Mouse (Mus musculus) liver, embryonic 11.5 days (tissue): ENCODE data around the gene Inha. TPM values are rescaled to one million over a fixed set of nuclear protein-coding genes. Genes with fewer than 3 reads are reported as not detected.

Experiments
- ATAC-seq: fragments of 200-750 bp; cut with Nextera tagmentation; replicated peaks from 2 replicates; pipeline ENCODE4 v1.8.0; 2017; ENCODE audit warnings: moderate number of reproducible peaks, mild to moderate bottlenecking, moderate TSS enrichment, moderate library complexity; ENCODE audit not compliant: low FRiP score
- DNase-seq: peaks from one replicate; pipeline ENCODE4 v3.0.0-alpha.2; 2017; ENCODE audit warnings: low spot score
- H3K27ac ChIP-seq: fragments of 300-500 bp; sonication (generic); 2 replicates; pipeline ENCODE4 v1.5.1; 2014; ENCODE audit warnings: mild to moderate bottlenecking, low read depth, low read length, control low read depth
- H3K27me3 ChIP-seq: fragments of 300-500 bp; sonication (generic); replicated peaks from 2 replicates; pipeline ENCODE4 v1.6.1; 2014; ENCODE audit warnings: low read length, mixed read lengths; ENCODE audit not compliant: control insufficient read depth, insufficient read depth
- H3K36me3 ChIP-seq: fragments of 300-500 bp; sonication (generic); 2 replicates; pipeline ENCODE4 v1.6.1; 2014; ENCODE audit warnings: mild to moderate bottlenecking, low read length, moderate library complexity, mixed read lengths; ENCODE audit not compliant: control insufficient read depth, insufficient read depth
- H3K4me1 ChIP-seq: fragments of 300-500 bp; sonication (generic); replicated peaks from 2 replicates; pipeline ENCODE4 v1.6.1; 2014; ENCODE audit warnings: low read length, mixed read lengths; ENCODE audit not compliant: control insufficient read depth, insufficient read depth
- H3K4me2 ChIP-seq: fragments of 300-500 bp; sonication (generic); 2 replicates; pipeline ENCODE4 v1.6.1; 2014; ENCODE audit warnings: mild to moderate bottlenecking, control low read depth, moderate library complexity
- H3K4me3 ChIP-seq: fragments of 300-500 bp; sonication (generic); 2 replicates; pipeline ENCODE4 v1.5.1; 2014; ENCODE audit warnings: low read depth, low read length, control low read depth
- H3K9ac ChIP-seq: fragments of 300-500 bp; sonication (generic); 2 replicates; pipeline ENCODE4 v1.6.1; 2014; ENCODE audit warnings: low read depth, low read length, control low read depth
- H3K9me3 ChIP-seq: fragments of 300-500 bp; sonication (generic); 2 replicates; pipeline ENCODE4 v1.6.1; 2016; ENCODE audit warnings: low read length, inconsistent platforms, mixed read lengths; ENCODE audit not compliant: control insufficient read depth
- WGBS: fragments of 180-500 bp; shearing (Covaris S2); extraction: QIAGEN DNeasy Blood & Tissue Kit; methylation state at CpG from one replicate; pipeline ENCODE4 v1.1.7; 2014; 5-methylcytosine and 5-hydroxymethylcytosine counted together
- polyA plus RNA-seq: library from polyadenylated mRNA; unstranded; fragments of >200 nt; fragmentation: Nextera tagmentation; extraction: Ambion mirVana; gene quantifications from 2 replicates; pipeline ENCODE4 v1.2.1, GENCODE M21; 2014

The Inha gene
- polyA plus RNA-seq, 1 experiment from 2014 or later: 1.4 TPM

GRCm38 (mm10) chr1:75499441-75499840 lies 7.4 kb upstream of the Inha start:
- no peak for DNase-seq
- Histone ChIP-seq H3K4me1 (peaks cover 2% of the 10 kb centered on the region; the same call in 1 of the 2 replicates), H3K4me2 (no peak overlapping the region), H3K27me3 (peaks cover 8% of the 10 kb centered on the region), H3K9ac (no peak overlapping the region), H3K27ac (no peak overlapping the region), H3K36me3 (peaks cover 10% of the 10 kb centered on the region; the same call in 1 of the 2 replicates), H3K9me3 (no peaks in the 10 kb centered on the region), H3K4me3 (no peak overlapping the region)
- no peak for ATAC-seq
- WGBS: 78% methylated on average over 7 of the region's 7 CpGs

- WGBS: 87% methylated on average over 9 of the region's 9 CpGs
- Histone ChIP-seq H3K27me3 (peaks cover 33% of the 10 kb centered on the region), H3K27ac (no peak overlapping the region), H3K36me3 (peaks cover 6% of the 10 kb centered on the region; the same call in 1 of the 2 replicates), H3K9ac (no peak overlapping the region), H3K4me1 (peaks cover 10% of the 10 kb centered on the region), H3K9me3 (no peaks in the 10 kb centered on the region), H3K4me2 (no peak overlapping the region), H3K4me3 (no peak overlapping the region)
- no peak for ATAC-seq
- DNase-seq: no peak
Measured at GRCm38 (mm10) chr1:75501905-75502304, 5.0 kb upstream of the Inha start.

GRCm38 (mm10) chr1:75502945-75503650 lies 3.8 kb upstream of the Inha start:
- Histone ChIP-seq H3K36me3 (peaks cover 6% of the 10 kb centered on the region; the same call in 1 of the 2 replicates), H3K27ac (no peak overlapping the region), H3K9ac (no peak overlapping the region), H3K4me2 (peak overlapping the region; percentile 68; the same call in 1 of the 2 replicates), H3K4me3 (no peak overlapping the region), H3K27me3 (peaks cover 44% of the 10 kb centered on the region), H3K9me3 (no peaks in the 10 kb centered on the region), H3K4me1 (peaks cover 15% of the 10 kb centered on the region)
- no peak for ATAC-seq
- DNase-seq: no peak
- 76% methylated on average over 24 of the region's 25 CpGs for WGBS

- WGBS: 61% methylated on average over 23 of the region's 23 CpGs
- H3K4me2 ChIP-seq: peak overlapping the region; percentile 68; the same call in 1 of the 2 replicates
Measured at GRCm38 (mm10) chr1:75503651-75503980, 3.3 kb upstream of the Inha start.

GRCm38 (mm10) chr1:75504256-75505045 lies 2.4 kb upstream of the Inha start:
- ATAC-seq (no peak), DNase-seq (no peak)
- H3K36me3 ChIP-seq: peaks cover 6% of the 10 kb centered on the region; the same call in 1 of the 2 replicates
- H3K27me3 ChIP-seq: peaks cover 52% of the 10 kb centered on the region
- no peak overlapping the region for H3K27ac ChIP-seq
- WGBS: 61% methylated on average over 9 of the region's 9 CpGs
- H3K9me3 ChIP-seq: no peaks in the 10 kb centered on the region
- H3K4me2 ChIP-seq: peak overlapping the region; percentile 68
- no peak overlapping the region for H3K9ac ChIP-seq
- H3K4me1 ChIP-seq: peaks cover 15% of the 10 kb centered on the region
- H3K4me3 ChIP-seq: peak overlapping the region; percentile 69

More at GRCm38 (mm10) chr1:75503651-75503980, 3.3 kb upstream of the Inha start:
- no peak overlapping the region for H3K4me3 ChIP-seq
- H3K36me3 ChIP-seq: peaks cover 6% of the 10 kb centered on the region; the same call in 1 of the 2 replicates
- no peaks in the 10 kb centered on the region for H3K9me3 ChIP-seq
- no peak overlapping the region for H3K9ac ChIP-seq
- peaks cover 46% of the 10 kb centered on the region for H3K27me3 ChIP-seq
- H3K27ac ChIP-seq: no peak overlapping the region
- no peak for DNase-seq
- ATAC-seq: no peak
- peaks cover 15% of the 10 kb centered on the region for H3K4me1 ChIP-seq

GRCm38 (mm10) chr1:75505159-75505955 lies 1.5 kb upstream of the Inha start:
- H3K9me3 ChIP-seq: no peaks in the 10 kb centered on the region
- ATAC-seq (0 out of 2 replicates have a peak, but pooled peaks have one; percentile 27), DNase-seq (peak; percentile 56)
- peaks cover 55% of the 10 kb centered on the region for H3K27me3 ChIP-seq
- WGBS: 1% methylated on average over 83 of the region's 84 CpGs
- peaks cover 15% of the 10 kb centered on the region for H3K4me1 ChIP-seq
- H3K36me3 ChIP-seq: peaks cover 6% of the 10 kb centered on the region; the same call in 1 of the 2 replicates
- peak overlapping the region; percentile 68 for H3K4me2 ChIP-seq
- H3K9ac ChIP-seq: peak overlapping the region; percentile 80
- H3K4me3 ChIP-seq: peak overlapping the region; percentile 69
- H3K27ac ChIP-seq: peak overlapping the region; percentile 92

GRCm38 (mm10) chr1:75505956-75506831 lies 683 bp upstream of the Inha start, which contains the start of gene Obsl1:
Gene Obsl1 (minus strand): TSS chr1:75506452.
- Histone ChIP-seq H3K27me3 (peaks cover 55% of the 10 kb centered on the region), H3K9ac (peak within 1 kb of the TSS; percentile 80), H3K9me3 (no peaks in the 10 kb centered on the region), H3K4me1 (peaks cover 21% of the 10 kb centered on the region), H3K27ac (peak within 1 kb of the TSS; percentile 92), H3K36me3 (peaks cover 5% of the 10 kb centered on the region; the same call in 1 of the 2 replicates), H3K4me2 (peak within 1 kb of the TSS; percentile 68), H3K4me3 (peak within 1 kb of the TSS; percentile 69)
- DNase-seq (peak; percentile 77), ATAC-seq (peak; percentile 75)
- under 1% methylated on average over 65 of the region's 65 CpGs for WGBS
